Mouse (Mus musculus) megakaryocyte, embryonic 14.5 days (primary cell): Measurements from ENCODE around the gene Chd2.

ENCODE experiments used
- FLI1 ChIP-seq: IDR thresholded peaks from 2 replicates; pipeline ENCODE4 v1.6.1; 2012; ENCODE audit warnings: low read length, inconsistent platforms, mixed read lengths
- GATA1 ChIP-seq: IDR thresholded peaks from 3 replicates; pipeline ENCODE4 v1.6.1; 2012; ENCODE audit warnings: mixed read lengths, low read length, inconsistent platforms, borderline replicate concordance

DNA sequence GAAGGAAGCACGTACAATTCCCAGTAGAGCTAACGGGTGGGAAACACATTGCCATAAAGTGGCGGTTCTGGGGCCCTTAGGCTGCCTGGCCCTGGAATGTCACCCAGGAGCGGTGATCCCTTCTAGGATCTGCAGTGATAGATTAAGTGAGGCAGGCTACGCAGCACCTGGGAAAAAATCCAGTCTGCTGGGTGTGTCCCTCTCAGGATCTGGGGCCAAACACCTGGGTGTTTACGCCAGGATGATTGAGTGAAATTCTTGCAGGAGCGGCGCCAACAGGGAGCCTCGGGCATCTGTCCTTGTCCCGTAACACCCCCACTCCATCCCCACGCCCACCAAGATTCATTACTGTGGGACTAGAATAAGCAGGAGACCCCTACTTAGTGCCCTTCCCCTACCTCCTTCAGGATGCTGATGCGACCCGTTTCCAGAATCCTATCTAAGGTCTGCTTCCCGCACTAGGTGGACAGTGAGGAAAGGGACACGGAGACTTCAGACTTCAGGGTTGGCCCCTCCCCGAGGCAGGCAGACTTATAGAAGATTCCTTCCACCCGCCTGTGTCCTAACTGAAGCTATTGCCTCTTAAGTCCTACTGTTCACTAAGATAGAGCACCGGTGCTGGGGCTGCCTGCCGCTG lies 142.7 kb downstream of the Chd2 start:
- TF ChIP-seq GATA1 (no peak), FLI1 (no peak)
